Mouse (Mus musculus) lung, embryonic 14.5 days (tissue): Measurements from ENCODE around the gene Drg1. TPM values are rescaled to one million over a fixed set of nuclear protein-coding genes. Genes with fewer than 3 reads are reported as not detected.
"Not testable (repeated sequence)": the region's sequence is repeated elsewhere in the genome, so short reads cannot be mapped to it uniquely, and the experiment has no call there.

ENCODE experiments used
- ATAC-seq: fragments of 200-750 bp; cut with Nextera tagmentation; 2 replicates; pipeline ENCODE4 v1.8.0; 2017; ENCODE audit warnings: mild to moderate bottlenecking, moderate TSS enrichment, moderate library complexity; ENCODE audit not compliant: insufficient read depth
- DNase-seq: peaks from one replicate; pipeline ENCODE4 v3.0.0-alpha.2; 2015
- H3K27ac ChIP-seq: fragments of 300-500 bp; sonication (generic); 2 replicates; pipeline ENCODE4 v1.5.1; 2014; ENCODE audit warnings: low read depth, mild to moderate bottlenecking, moderate library complexity
- H3K27me3 ChIP-seq: fragments of 300-500 bp; sonication (generic); 2 replicates; pipeline ENCODE4 v1.6.1; 2014; ENCODE audit warnings: low read length, control low read depth; ENCODE audit not compliant: insufficient read depth
- H3K36me3 ChIP-seq: fragments of 300-500 bp; sonication (generic); 2 replicates; pipeline ENCODE4 v1.6.1; 2014; ENCODE audit warnings: control low read depth; ENCODE audit not compliant: insufficient read depth
- H3K4me1 ChIP-seq: fragments of 300-500 bp; sonication (generic); 2 replicates; pipeline ENCODE4 v1.6.1; 2014; ENCODE audit warnings: antibody characterized with exemption, control low read depth; ENCODE audit not compliant: insufficient read depth
- H3K4me2 ChIP-seq: fragments of 300-500 bp; sonication (generic); 2 replicates; pipeline ENCODE4 v1.6.1; 2014; ENCODE audit warnings: mild to moderate bottlenecking
- H3K4me3 ChIP-seq: fragments of 300-500 bp; sonication (generic); 2 replicates; pipeline ENCODE4 v1.5.1; 2014; ENCODE audit warnings: low read depth, low read length
- H3K9ac ChIP-seq: fragments of 300-500 bp; sonication (generic); 2 replicates; pipeline ENCODE4 v1.6.1; 2014
- H3K9me3 ChIP-seq: fragments of 300-500 bp; sonication (generic); 2 replicates; pipeline ENCODE4 v1.6.1; 2016; ENCODE audit warnings: low read depth, low read length, control low read depth
- WGBS: fragments of 180-500 bp; shearing (Covaris S2); extraction: QIAGEN DNeasy Blood & Tissue Kit; methylation state at CpG from one replicate; pipeline ENCODE4 v1.1.7; 2014; 5-methylcytosine and 5-hydroxymethylcytosine counted together
- polyA plus RNA-seq: library from polyadenylated mRNA; unstranded; fragments of >200 nt; fragmentation: Nextera tagmentation; extraction: Ambion mirVana; gene quantifications from 2 replicates; pipeline ENCODE4 v1.2.1, GENCODE M21; 2014

Gene Drg1
- polyA plus RNA-seq, 1 experiment from 2014 or later: 237 TPM

DNA sequence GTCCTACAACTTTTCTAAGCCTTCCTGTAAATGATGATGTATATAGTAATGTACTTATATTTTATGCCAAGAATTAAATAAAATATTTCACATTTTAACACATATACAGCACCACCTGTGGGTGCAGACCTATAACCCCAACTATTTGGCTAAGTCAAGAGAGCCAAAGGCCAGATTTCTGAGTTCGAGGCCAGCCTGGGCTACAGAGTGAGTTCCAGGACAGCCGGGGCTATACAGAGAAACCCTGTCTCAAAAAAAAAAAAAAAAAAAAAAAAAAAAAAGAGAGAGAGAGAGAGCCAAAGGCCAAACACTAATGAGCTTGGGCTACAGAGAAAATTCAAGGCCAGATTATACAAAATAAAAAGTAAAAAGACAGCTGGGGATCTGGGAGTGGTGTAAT is 97.2 kb downstream of the Drg1 start:
- H3K9ac ChIP-seq, H3K4me3 ChIP-seq, H3K9me3 ChIP-seq, H3K36me3 ChIP-seq, DNase-seq, H3K4me1 ChIP-seq, ATAC-seq, H3K4me2 ChIP-seq, H3K27ac ChIP-seq, H3K27me3 ChIP-seq: not testable (repeated sequence)
- WGBS: 65% methylated on average over 2 of the region's 2 CpGs

DNA sequence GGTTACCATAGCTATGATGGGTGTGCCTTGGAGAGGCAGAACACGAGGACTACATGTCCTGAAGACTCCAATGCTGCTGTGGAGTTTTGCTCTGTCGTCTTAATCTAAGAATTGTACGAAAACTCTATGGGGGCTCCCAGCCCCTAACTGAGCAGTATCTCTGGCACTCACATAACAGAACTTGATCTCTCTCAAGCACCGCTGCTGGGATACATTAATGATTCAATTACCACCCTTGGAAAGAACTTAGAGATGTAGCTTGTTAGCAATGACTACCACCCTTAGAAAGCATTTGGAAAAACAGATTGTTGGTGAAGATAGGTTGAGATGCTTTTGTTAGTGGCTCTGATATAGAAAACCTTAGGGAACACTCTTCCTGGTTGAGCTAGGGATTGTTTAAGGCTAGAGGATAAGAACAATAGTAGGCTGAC is 98.6 kb downstream of the Drg1 start:
- not testable (repeated sequence) for H3K27me3 ChIP-seq, H3K4me2 ChIP-seq, ATAC-seq, H3K4me3 ChIP-seq, H3K9ac ChIP-seq, H3K36me3 ChIP-seq, H3K4me1 ChIP-seq, H3K27ac ChIP-seq, DNase-seq, H3K9me3 ChIP-seq
- 67% methylated on average over 4 of the region's 4 CpGs for WGBS

GRCm38 (mm10) chr11:3167129-3167528 is 99.1 kb downstream of the Drg1 start:
- H3K27me3 ChIP-seq, ATAC-seq, H3K4me2 ChIP-seq, H3K36me3 ChIP-seq, DNase-seq, H3K4me1 ChIP-seq, H3K27ac ChIP-seq, H3K4me3 ChIP-seq, H3K9ac ChIP-seq: not testable (repeated sequence)
- WGBS: 88% methylated on average over 4 of the region's 4 CpGs
- peaks cover 14% of the 10 kb centered on the region; the same call in 1 of the 2 replicates for H3K9me3 ChIP-seq

DNA sequence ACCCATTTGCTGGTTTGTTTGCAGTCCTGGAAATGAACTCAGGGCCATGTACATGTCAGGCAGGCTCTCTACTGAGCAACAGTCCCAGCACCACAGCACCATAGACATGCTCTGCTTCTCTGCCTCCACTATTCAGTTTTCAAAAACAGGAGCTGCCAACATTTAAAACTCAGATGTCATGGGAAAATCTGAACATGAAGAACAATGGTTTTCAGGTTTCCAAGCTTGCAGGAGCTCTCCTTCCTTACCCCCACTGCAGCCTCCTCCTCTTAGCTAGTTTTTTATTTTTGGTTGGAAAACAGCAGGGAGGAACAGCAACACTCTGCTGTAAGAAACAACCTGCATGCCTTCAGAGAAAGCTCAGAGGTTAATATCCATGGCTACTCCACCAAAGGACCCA is 99.9 kb downstream of the Drg1 start:
- not testable (repeated sequence) for H3K9ac ChIP-seq, H3K4me3 ChIP-seq, H3K36me3 ChIP-seq, H3K27ac ChIP-seq, H3K4me1 ChIP-seq, ATAC-seq, DNase-seq, H3K27me3 ChIP-seq, H3K4me2 ChIP-seq
- peaks cover 12% of the 10 kb centered on the region; the same call in 1 of the 2 replicates for H3K9me3 ChIP-seq

DNA sequence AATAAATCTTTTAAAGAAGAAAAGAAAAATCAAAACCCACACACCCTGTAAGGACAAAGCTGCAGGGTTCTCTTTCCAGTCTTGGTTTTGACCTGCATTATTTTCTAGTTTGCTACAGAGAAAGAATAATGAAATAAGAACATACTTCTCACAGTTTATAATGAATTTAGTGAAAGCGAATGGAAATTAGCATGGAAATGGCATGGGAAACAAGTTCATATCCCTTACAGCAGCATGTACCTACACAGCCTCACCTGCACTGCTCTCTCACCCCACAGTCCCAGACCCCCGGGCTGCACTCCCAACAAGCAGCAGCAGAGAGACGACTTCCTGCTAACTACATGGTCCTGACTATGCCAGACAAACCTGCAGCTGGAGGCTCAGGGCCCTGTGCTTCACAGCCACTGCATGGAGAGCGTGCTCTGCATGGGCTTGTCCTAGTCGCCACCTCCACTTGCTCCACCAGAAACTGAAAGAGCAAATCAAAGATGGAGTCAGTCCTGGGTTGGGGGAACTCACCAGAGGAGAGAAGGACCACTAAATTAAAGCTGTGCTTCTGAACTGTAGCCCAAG is 100.9 kb downstream of the Drg1 start:
- H3K9ac ChIP-seq, H3K27me3 ChIP-seq, H3K27ac ChIP-seq, H3K4me1 ChIP-seq, H3K36me3 ChIP-seq, H3K4me2 ChIP-seq, DNase-seq, H3K4me3 ChIP-seq: not testable (repeated sequence)
- WGBS: 71% methylated on average over 3 of the region's 5 CpGs
- ATAC-seq: peak; percentile 7
- peaks cover 12% of the 10 kb centered on the region; the same call in 1 of the 2 replicates for H3K9me3 ChIP-seq

DNA sequence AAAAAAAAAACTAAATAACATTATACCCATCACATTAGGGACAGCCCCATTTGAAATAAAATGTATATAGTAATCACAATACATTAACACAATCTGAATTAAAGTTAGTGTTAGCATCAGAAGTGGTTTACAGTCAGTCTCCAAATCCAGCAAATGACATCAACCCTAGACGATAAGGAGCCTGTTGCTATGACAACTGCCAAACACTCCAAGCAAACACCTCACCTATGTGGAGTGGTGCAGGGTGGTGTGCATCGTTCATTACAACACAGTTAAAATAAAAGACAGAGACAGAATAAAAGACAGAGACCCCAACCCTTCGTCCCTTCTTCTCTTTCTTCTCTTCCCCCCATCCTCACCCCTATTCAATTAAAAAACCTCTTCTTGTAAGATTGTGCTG is 102.6 kb downstream of the Drg1 start:
- peak; percentile 19 for DNase-seq
- peaks cover 12% of the 10 kb centered on the region; the same call in 1 of the 2 replicates for H3K9me3 ChIP-seq
- 44% methylated on average over 3 of the region's 3 CpGs for WGBS
- not testable (repeated sequence) for H3K9ac ChIP-seq, H3K4me2 ChIP-seq, H3K4me3 ChIP-seq, H3K36me3 ChIP-seq, H3K4me1 ChIP-seq, H3K27me3 ChIP-seq, ATAC-seq, H3K27ac ChIP-seq

- H3K4me2 ChIP-seq, H3K27ac ChIP-seq, H3K4me3 ChIP-seq, ATAC-seq, H3K36me3 ChIP-seq, H3K9ac ChIP-seq, DNase-seq, H3K4me1 ChIP-seq, H3K27me3 ChIP-seq: not testable (repeated sequence)
- 82% methylated on average over 2 of the region's 2 CpGs for WGBS
- peaks cover 12% of the 10 kb centered on the region; the same call in 1 of the 2 replicates for H3K9me3 ChIP-seq
Observed at GRCm38 (mm10) chr11:3163122-3163521, 103.1 kb downstream of the Drg1 start.

GRCm38 (mm10) chr11:3162236-3162897 is 103.8 kb downstream of the Drg1 start:
- H3K36me3 ChIP-seq, H3K4me3 ChIP-seq, H3K27me3 ChIP-seq, H3K9ac ChIP-seq, H3K4me1 ChIP-seq, H3K9me3 ChIP-seq, H3K27ac ChIP-seq, H3K4me2 ChIP-seq: not testable (repeated sequence)
- 0 out of 2 replicates have a peak, but pooled peaks have one; percentile 33 for ATAC-seq
- DNase-seq: peak; percentile 21
- 59% methylated on average over 5 of the region's 5 CpGs for WGBS

DNA sequence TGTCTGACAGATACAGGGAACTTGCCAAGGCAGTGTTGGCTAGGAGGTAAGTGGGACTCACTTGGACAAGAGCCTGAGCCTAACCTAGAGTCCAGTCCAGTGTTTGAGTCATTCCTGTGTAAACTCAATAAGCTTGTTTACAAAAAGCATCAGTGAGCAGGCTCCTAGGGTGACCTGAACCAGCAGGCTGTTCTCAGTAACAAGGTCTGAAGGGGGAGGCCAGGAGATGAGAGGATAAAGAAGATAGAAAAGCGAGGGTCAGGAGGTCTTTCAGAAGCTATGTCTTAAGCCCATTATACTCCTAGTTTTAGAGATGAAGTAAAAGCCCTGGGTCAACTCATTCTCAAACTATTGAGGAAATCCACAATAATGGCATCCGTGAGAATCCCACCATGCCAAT is 104.8 kb downstream of the Drg1 start:
- H3K36me3 ChIP-seq, DNase-seq, H3K27ac ChIP-seq, ATAC-seq, H3K9ac ChIP-seq, H3K4me2 ChIP-seq, H3K4me3 ChIP-seq, H3K4me1 ChIP-seq, H3K27me3 ChIP-seq: not testable (repeated sequence)
- peaks cover 13% of the 10 kb centered on the region; the same call in 1 of the 2 replicates for H3K9me3 ChIP-seq
- 47% methylated on average over 1 of the region's 2 CpGs for WGBS

DNA sequence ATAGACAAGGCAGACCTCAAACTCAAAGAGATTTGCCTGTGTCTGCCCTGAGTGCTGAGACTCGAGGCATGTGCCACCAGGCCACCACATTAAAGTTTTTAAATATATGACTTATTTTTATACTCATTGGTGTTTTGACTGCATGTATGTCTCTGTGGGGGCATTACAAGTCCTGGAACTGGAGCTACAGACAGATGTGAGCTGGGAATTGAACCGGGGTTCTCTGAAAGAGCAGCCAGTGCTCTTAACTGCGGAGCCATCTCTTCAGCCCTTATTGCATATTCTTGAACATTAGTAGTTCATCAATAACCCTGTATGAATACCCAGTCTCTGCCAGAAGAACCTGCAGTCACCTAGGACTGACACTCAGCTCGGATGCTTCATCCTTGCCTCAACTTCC is 107.4 kb downstream of the Drg1 start:
- H3K36me3 ChIP-seq, DNase-seq, H3K9me3 ChIP-seq, H3K27me3 ChIP-seq, H3K27ac ChIP-seq, H3K4me3 ChIP-seq, H3K4me1 ChIP-seq, H3K9ac ChIP-seq, ATAC-seq, H3K4me2 ChIP-seq: not testable (repeated sequence)
- 92% methylated on average over 4 of the region's 4 CpGs for WGBS
